12 mouse cellular contexts compared by ENCODE assay signal in the genomic region with DNA sequence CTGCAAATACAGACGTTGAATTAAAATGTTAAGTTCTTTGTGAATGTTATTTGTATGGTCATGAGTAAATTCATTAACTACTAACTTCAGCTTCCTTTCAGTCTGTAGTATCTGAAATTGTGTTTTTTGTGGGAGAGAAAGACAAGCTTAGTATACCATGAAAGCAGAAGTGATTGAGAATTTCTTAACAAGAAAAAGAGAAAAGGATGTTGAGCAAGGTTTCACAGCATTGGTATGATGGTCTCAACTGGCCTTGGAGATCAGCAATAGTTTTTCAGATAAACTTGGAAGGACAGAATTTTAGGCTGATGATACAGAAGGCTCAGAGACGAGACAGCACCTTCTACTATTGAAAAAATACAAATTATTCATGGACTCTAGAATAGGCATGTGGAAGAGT.
"Had no signal": no experiment of that assay in that cellular context is flagged by ENCODE, and none has a peak within 500 bp of the region (broad histone marks: within the 10 kb centered on the region; RNA-seq: fewer than 3 reads in every experiment).

No protein-coding gene starts in this region.

- DNase-seq: retina, postnatal 1 day; right cerebral cortex, adult 18-20 months; right cerebral cortex, postnatal 14 days; right cerebral cortex, postnatal 25 days; right cerebral cortex, postnatal 4 days; spleen, adult 18-20 months; thymus, adult 18-20 months; thymus, adult 2 months; thymus, postnatal 14 days; thymus, postnatal 25 days; thymus, postnatal 36 days; thymus, postnatal 4 days had no signal
